24 mouse cellular contexts compared by ENCODE assay signal in the genomic region with DNA sequence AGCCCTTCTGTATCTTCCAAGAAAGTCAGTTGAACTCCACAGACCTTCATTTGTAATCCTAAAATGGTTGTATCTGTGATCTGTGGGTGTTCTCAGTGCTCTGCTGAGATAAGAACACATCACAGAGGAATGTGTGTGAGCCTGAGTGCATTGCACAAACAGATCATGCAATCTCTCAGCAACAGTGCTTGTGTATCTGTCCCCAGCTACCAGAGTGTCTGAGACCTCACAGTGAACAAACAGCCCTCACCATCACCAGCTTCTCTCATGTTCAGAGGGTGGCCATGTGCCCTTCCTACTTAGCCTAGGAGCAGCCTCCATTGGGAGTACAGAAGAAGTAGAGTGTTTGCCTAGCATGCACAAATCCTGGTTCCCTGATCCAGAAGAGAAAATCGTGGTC.
DNase-seq lines count a peak whose midpoint lies in the region; ATAC-seq and TF ChIP-seq lines count a peak whose summit lies in the region.
"Had no signal": no experiment of that assay in that cellular context is flagged by ENCODE, and none has a peak within 500 bp of the region (broad histone marks: within the 10 kb centered on the region; RNA-seq: fewer than 3 reads in every experiment).

No protein-coding gene starts in this region.

- H3K27ac ChIP-seq in hindbrain, postnatal 0 days = 0 out of 2 replicates have a peak overlapping the region, but pooled peaks have one; percentile 55
- H3K27ac ChIP-seq in hindbrain, embryonic 10.5 days = no peak overlapping the region
- H3K27ac ChIP-seq: forebrain, embryonic 10.5 days; forebrain, embryonic 13.5 days; heart, embryonic 10.5 days; heart, embryonic 13.5 days; hindbrain, embryonic 12.5 days had no signal

- intact Hi-C loops in left cerebral cortex, postnatal 14 days (cut with DNase I) = no loop called here

- no peaks in the 10 kb centered on the region for H3K27me3 ChIP-seq in hindbrain, postnatal 0 days (ENCODE audit: insufficient read depth, low read length)
- H3K27me3 ChIP-seq in hindbrain, embryonic 10.5 days (ENCODE audit: insufficient read depth, poor library complexity, severe bottlenecking) = no peaks in the 10 kb centered on the region
- H3K27me3 ChIP-seq: forebrain, embryonic 13.5 days; heart, embryonic 13.5 days; hindbrain, embryonic 12.5 days had no signal

- H3K4me1 ChIP-seq in hindbrain, postnatal 0 days (ENCODE audit: insufficient read depth, low read length) = no peaks in the 10 kb centered on the region
- H3K4me1 ChIP-seq in hindbrain, embryonic 10.5 days (replicated peaks) = no peaks in the 10 kb centered on the region
- H3K4me1 ChIP-seq: forebrain, embryonic 13.5 days; heart, embryonic 10.5 days; heart, embryonic 13.5 days; hindbrain, embryonic 12.5 days had no signal

- H3K4me2 ChIP-seq in hindbrain, postnatal 0 days (ENCODE audit: low read depth, low read length) = no peak overlapping the region
- H3K4me2 ChIP-seq: forebrain, embryonic 13.5 days; heart, embryonic 13.5 days; hindbrain, embryonic 12.5 days had no signal

- no peak overlapping the region for H3K4me3 ChIP-seq in hindbrain, postnatal 0 days (ENCODE audit: low read length)
- H3K4me3 ChIP-seq in hindbrain, embryonic 10.5 days = no peak overlapping the region
- H3K4me3 ChIP-seq: forebrain, embryonic 10.5 days; forebrain, embryonic 13.5 days; heart, embryonic 10.5 days; heart, embryonic 13.5 days; hindbrain, embryonic 12.5 days had no signal

- H3K9ac ChIP-seq in hindbrain, postnatal 0 days (replicated peaks; ENCODE audit: low read length) = no peak overlapping the region
- H3K9ac ChIP-seq: forebrain, embryonic 13.5 days; heart, embryonic 13.5 days; hindbrain, embryonic 12.5 days had no signal

- H3K36me3 ChIP-seq in hindbrain, postnatal 0 days (ENCODE audit: insufficient read depth, low read length) = no peaks in the 10 kb centered on the region
- H3K36me3 ChIP-seq in hindbrain, embryonic 10.5 days = no peaks in the 10 kb centered on the region
- H3K36me3 ChIP-seq: forebrain, embryonic 10.5 days; heart, embryonic 10.5 days; heart, embryonic 13.5 days; hindbrain, embryonic 12.5 days had no signal

- 97% methylated on average over 1 of the region's 1 CpGs for WGBS in hindbrain, postnatal 0 days
- WGBS in hindbrain, embryonic 10.5 days = 86% methylated on average over 1 of the region's 1 CpGs

- no peak for TF ChIP-seq CTCF in hindbrain, postnatal 0 days (IDR thresholded peaks at IDR 0.05; ENCODE audit: low read depth)

- H3K9me3 ChIP-seq in hindbrain, postnatal 0 days (ENCODE audit: low read length) = no peaks in the 10 kb centered on the region
- H3K9me3 ChIP-seq in hindbrain, embryonic 10.5 days = no peaks in the 10 kb centered on the region
- H3K9me3 ChIP-seq: forebrain, embryonic 10.5 days; forebrain, embryonic 13.5 days; heart, embryonic 10.5 days; heart, embryonic 13.5 days; hindbrain, embryonic 12.5 days had no signal

- no peak for ATAC-seq in hindbrain, postnatal 0 days
- peak; percentile 32; the same call in 1 of the 2 replicates for ATAC-seq in common myeloid progenitor, adult 5-6 weeks (replicated peaks; ENCODE audit: low read depth, poor library complexity, severe bottlenecking)
- peak; percentile 14; the same call in 1 of the 2 replicates for ATAC-seq in granulocyte monocyte progenitor cell, adult 5-6 weeks (replicated peaks; ENCODE audit: poor library complexity, severe bottlenecking)
- ATAC-seq: CD4-positive, CD25-positive, alpha-beta regulatory T cell, adult 4 months; forebrain, embryonic 13.5 days; forebrain, embryonic 16.5 days had no signal

- no peak for DNase-seq in hindbrain, postnatal 0 days (ENCODE audit: low spot score)
- no peak for DNase-seq in hindbrain, embryonic 10.5 days (ENCODE audit: low spot score)
- no peak for DNase-seq in left cerebral cortex, postnatal 14 days (ENCODE audit: low spot score in 2 of 2)
- no peak for DNase-seq in thymus, postnatal 14 days
- DNase-seq: adrenal gland, adult 8-10 months; adrenal gland, postnatal 25 days; cerebellum, adult 11-12 months; cerebellum, adult 8-10 months; cerebellum, postnatal 10 days; cerebellum, postnatal 36 days; gastrocnemius, postnatal 10 days; gastrocnemius, postnatal 36 days; heart, adult 18-20 months; heart, postnatal 14 days; heart, postnatal 4 days had no signal
